In genomic region chr15:77163336-77163735, GRCm38 (mm10) we compare ENCODE assay signal across 11 mouse cellular contexts.
A peak's percentile ranks its signal among the peaks of the same experiment; 100 is the strongest.
DNase-seq lines count a peak whose midpoint lies in the region; ATAC-seq lines count a peak whose summit lies in the region.
"Had no signal": no experiment of that assay in that cellular context is flagged by ENCODE, and none has a peak within 500 bp of the region (broad histone marks: within the 10 kb centered on the region; RNA-seq: fewer than 3 reads in every experiment).

No protein-coding gene starts in this region.

- no peaks in the 10 kb centered on the region for H3K36me3 ChIP-seq in hindbrain, embryonic 16.5 days (ENCODE audit: control insufficient read depth, insufficient read depth, low read length)
- no peaks in the 10 kb centered on the region for H3K36me3 ChIP-seq in hindbrain, embryonic 12.5 days
- no peaks in the 10 kb centered on the region for H3K36me3 ChIP-seq in intestine, embryonic 16.5 days (ENCODE audit: control insufficient read depth, insufficient read depth, low read length)
- H3K36me3 ChIP-seq in forebrain, embryonic 16.5 days (ENCODE audit: control insufficient read depth, insufficient read depth), result no peaks in the 10 kb centered on the region
- H3K36me3 ChIP-seq: hindbrain, embryonic 13.5 days; liver, embryonic 13.5 days had no signal

- DNase-seq in urinary bladder, postnatal 14 days (ENCODE audit: low spot score), result peak; percentile 21
- no peak for DNase-seq in urinary bladder, postnatal 36 days (ENCODE audit: low spot score in 2 of 2)
- peak; percentile 16 for DNase-seq in yolk sac, embryonic 10.5 days (ENCODE audit: low spot score)
- DNase-seq in right cerebral cortex, postnatal 36 days (ENCODE audit: low spot score in 2 of 2), result no peak
- DNase-seq: adrenal gland, adult 8-10 months; liver, embryonic 13.5 days had no signal

- no peaks in the 10 kb centered on the region for H3K9me3 ChIP-seq in hindbrain, embryonic 16.5 days (ENCODE audit: control insufficient read depth, low read length)
- no peaks in the 10 kb centered on the region for H3K9me3 ChIP-seq in hindbrain, embryonic 12.5 days (replicated peaks)
- no peaks in the 10 kb centered on the region for H3K9me3 ChIP-seq in intestine, embryonic 16.5 days (ENCODE audit: control insufficient read depth, low read length)
- H3K9me3 ChIP-seq in forebrain, embryonic 16.5 days (ENCODE audit: control insufficient read depth, low read length), result no peaks in the 10 kb centered on the region
- H3K9me3 ChIP-seq: hindbrain, embryonic 13.5 days; liver, embryonic 13.5 days had no signal

- no peaks in the 10 kb centered on the region for H3K27me3 ChIP-seq in hindbrain, embryonic 16.5 days (replicated peaks; ENCODE audit: control insufficient read depth, insufficient read depth, low read length)
- H3K27me3 ChIP-seq in hindbrain, embryonic 12.5 days, result no peaks in the 10 kb centered on the region
- no peaks in the 10 kb centered on the region for H3K27me3 ChIP-seq in intestine, embryonic 16.5 days (replicated peaks; ENCODE audit: control insufficient read depth, insufficient read depth, low read length)
- no peaks in the 10 kb centered on the region for H3K27me3 ChIP-seq in forebrain, embryonic 16.5 days (replicated peaks; ENCODE audit: control insufficient read depth, insufficient read depth, low read length)
- H3K27me3 ChIP-seq: hindbrain, embryonic 13.5 days; liver, embryonic 13.5 days had no signal

- H3K27ac ChIP-seq in hindbrain, embryonic 16.5 days (ENCODE audit: low read depth, low read length), result no peak overlapping the region
- no peak overlapping the region for H3K27ac ChIP-seq in hindbrain, embryonic 12.5 days
- peak overlapping the region; percentile 41; the same call in 1 of the 2 replicates for H3K27ac ChIP-seq in intestine, embryonic 16.5 days (ENCODE audit: low read length)
- H3K27ac ChIP-seq in forebrain, embryonic 16.5 days (ENCODE audit: low read length), result no peak overlapping the region
- H3K27ac ChIP-seq: hindbrain, embryonic 13.5 days; liver, embryonic 13.5 days had no signal

- H3K4me3 ChIP-seq in hindbrain, embryonic 16.5 days (ENCODE audit: low read length), result no peak overlapping the region
- no peak overlapping the region for H3K4me3 ChIP-seq in hindbrain, embryonic 12.5 days
- no peak overlapping the region for H3K4me3 ChIP-seq in intestine, embryonic 16.5 days (ENCODE audit: low read length)
- H3K4me3 ChIP-seq in forebrain, embryonic 16.5 days (replicated peaks; ENCODE audit: low read length), result no peak overlapping the region
- H3K4me3 ChIP-seq: hindbrain, embryonic 13.5 days; liver, embryonic 13.5 days had no signal

- WGBS in hindbrain, embryonic 16.5 days, result 38% methylated on average over 6 of the region's 6 CpGs
- 55% methylated on average over 6 of the region's 6 CpGs for WGBS in hindbrain, embryonic 12.5 days
- WGBS in intestine, embryonic 16.5 days, result 22% methylated on average over 6 of the region's 6 CpGs
- 30% methylated on average over 6 of the region's 6 CpGs for WGBS in forebrain, embryonic 16.5 days

- no peak overlapping the region for H3K9ac ChIP-seq in hindbrain, embryonic 16.5 days (ENCODE audit: low read depth, low read length)
- H3K9ac ChIP-seq in hindbrain, embryonic 12.5 days, result no peak overlapping the region
- no peak overlapping the region for H3K9ac ChIP-seq in intestine, embryonic 16.5 days (ENCODE audit: low read depth, low read length)
- H3K9ac ChIP-seq in forebrain, embryonic 16.5 days (replicated peaks; ENCODE audit: low read depth, low read length), result no peak overlapping the region
- H3K9ac ChIP-seq: hindbrain, embryonic 13.5 days; liver, embryonic 13.5 days had no signal

- no peak overlapping the region for H3K4me2 ChIP-seq in hindbrain, embryonic 16.5 days (ENCODE audit: low read length)
- H3K4me2 ChIP-seq in hindbrain, embryonic 12.5 days (replicated peaks), result no peak overlapping the region
- H3K4me2 ChIP-seq in intestine, embryonic 16.5 days (ENCODE audit: low read depth, low read length), result no peak overlapping the region
- no peak overlapping the region for H3K4me2 ChIP-seq in forebrain, embryonic 16.5 days (ENCODE audit: low read length)
- H3K4me2 ChIP-seq: hindbrain, embryonic 13.5 days; liver, embryonic 13.5 days had no signal

- ATAC-seq in hindbrain, embryonic 16.5 days, result 0 out of 2 replicates have a peak, but pooled peaks have one; percentile 30
- no peak for ATAC-seq in hindbrain, embryonic 12.5 days (ENCODE audit: low FRiP score)
- ATAC-seq in intestine, embryonic 16.5 days, result peak; percentile 37; the same call in 1 of the 2 replicates
- no peak for ATAC-seq in forebrain, embryonic 16.5 days

- peaks cover 7% of the 10 kb centered on the region; the same call in 1 of the 2 replicates for H3K4me1 ChIP-seq in hindbrain, embryonic 16.5 days (ENCODE audit: control insufficient read depth, insufficient read depth, low read depth, low read length)
- H3K4me1 ChIP-seq in hindbrain, embryonic 12.5 days, result peaks cover 7% of the 10 kb centered on the region; the same call in 1 of the 2 replicates
- peaks cover 36% of the 10 kb centered on the region for H3K4me1 ChIP-seq in intestine, embryonic 16.5 days (ENCODE audit: control insufficient read depth, insufficient read depth, low read length)
- peaks cover 2% of the 10 kb centered on the region; the same call in 1 of the 2 replicates for H3K4me1 ChIP-seq in forebrain, embryonic 16.5 days (replicated peaks; ENCODE audit: control insufficient read depth, insufficient read depth, low read length)

Comparison
In these comparisons a context has a peak if more than half of its experiments do, and no peak if none do; other contexts are left out.
1. ATAC-seq: peak in hindbrain, embryonic 16.5 days (single experiment) and intestine, embryonic 16.5 days (single experiment); none in hindbrain, embryonic 12.5 days (single experiment) and forebrain, embryonic 16.5 days (single experiment).
2. DNase-seq: peak in urinary bladder, postnatal 14 days (single experiment) and yolk sac, embryonic 10.5 days (single experiment); none in urinary bladder, postnatal 36 days (0 of 2) and right cerebral cortex, postnatal 36 days (0 of 2).